Mouse (Mus musculus) frontal cortex, postnatal 36 days (tissue): ENCODE results near the gene Acox2.

Experiments used
- DNase-seq, 2 experiments: peaks; one replicate each; pipeline ENCODE4 v3.0.0; 2022; ENCODE audit warnings: low spot score in 2 of 2

Acox2 gene

DNA sequence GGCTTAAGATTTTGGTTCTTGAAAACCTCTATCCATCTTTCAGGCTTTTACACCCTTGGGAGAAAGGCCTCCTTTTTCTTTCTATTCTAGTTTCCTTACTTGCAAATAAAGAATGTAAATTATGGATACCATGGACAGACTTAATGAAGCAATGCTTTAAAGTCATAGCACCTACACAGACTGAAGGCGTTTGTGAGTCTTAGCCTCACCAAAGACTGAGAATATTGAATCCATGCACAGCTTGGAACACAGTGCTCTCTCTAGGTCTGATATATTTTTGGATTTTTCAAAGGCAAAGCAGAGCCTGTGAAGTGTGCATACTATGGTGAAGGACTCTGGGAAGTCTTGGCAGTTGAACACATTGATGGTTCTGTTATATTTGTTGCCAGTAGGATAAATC, 9.9 kb downstream of the Acox2 start:
- no peak for DNase-seq

DNA sequence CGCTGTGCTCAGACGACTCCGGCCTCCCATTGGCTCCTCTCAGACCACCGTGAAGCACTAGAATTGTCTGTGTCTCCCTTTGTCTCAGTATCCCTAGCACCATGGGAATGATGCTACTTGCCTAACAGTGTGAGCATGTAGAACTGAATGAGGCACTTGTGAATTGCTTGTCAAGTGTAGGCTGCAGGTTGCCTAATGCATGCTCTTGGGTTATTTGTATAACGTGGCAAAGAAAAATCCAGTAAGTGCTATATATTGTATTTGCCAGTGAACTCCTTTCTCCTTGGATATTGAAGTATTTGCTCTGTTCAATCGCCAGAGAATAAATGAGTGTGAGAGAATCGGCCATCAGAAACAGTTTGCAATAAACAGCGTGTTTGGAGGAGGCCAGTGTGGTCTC, 12.3 kb downstream of the Acox2 start:
- DNase-seq: no peak

DNA sequence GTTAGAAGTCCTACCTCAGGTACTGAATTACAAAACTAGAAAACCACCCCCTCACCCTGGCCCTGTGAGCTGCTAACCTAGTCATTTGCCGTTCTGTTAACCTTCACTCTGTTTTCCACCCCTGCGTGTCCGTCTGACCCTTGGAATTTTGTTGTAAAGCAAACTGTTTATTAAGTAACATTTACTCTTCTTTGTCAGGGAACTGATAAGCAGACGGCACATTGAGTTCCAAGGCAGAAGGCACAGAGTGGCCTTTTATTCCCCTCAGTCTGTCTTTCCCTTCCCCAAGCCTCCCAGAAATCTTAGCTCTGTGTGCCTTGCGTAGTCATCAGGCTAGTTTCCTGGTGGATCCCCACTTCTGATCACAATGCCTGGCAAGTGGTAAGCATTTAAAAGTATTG, 14.9 kb downstream of the Acox2 start:
- DNase-seq: no peak

DNA sequence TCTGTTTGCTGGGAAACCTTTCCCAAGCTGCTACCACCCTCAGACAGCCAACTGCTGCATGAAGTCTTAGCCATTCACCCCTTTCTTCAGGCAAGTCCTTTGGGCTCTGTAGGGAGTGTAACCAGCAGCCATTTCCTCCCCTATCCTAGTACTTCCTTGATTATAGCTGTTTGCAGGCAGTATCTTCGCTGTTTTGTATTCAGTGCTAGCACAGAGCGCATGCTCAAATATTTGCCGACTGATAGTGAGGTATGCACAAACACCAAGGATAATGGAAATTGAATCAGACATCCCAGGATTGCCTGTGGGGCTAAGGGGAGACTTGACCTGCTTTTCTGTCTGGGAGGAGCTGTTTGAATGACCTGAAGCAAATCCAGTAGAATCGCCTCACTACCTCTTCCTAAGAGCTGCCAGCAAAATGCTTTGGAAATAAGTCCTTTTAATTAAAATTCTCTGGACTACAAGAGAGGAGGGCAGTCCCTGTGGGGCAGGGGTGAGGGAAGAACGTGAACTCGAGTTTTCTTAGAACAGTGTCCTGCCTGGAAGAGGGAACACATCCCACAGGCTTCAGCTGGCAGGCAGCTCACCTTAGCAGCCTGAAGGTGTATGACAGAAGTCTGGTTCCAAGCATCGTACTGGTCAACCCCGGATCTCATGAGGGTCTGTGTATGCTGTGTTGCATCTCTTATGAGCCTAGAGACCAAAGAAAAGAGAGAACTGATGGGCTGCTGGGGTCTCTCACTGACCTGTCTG, 15.8 kb downstream of the Acox2 start:
- no peak for DNase-seq

DNA sequence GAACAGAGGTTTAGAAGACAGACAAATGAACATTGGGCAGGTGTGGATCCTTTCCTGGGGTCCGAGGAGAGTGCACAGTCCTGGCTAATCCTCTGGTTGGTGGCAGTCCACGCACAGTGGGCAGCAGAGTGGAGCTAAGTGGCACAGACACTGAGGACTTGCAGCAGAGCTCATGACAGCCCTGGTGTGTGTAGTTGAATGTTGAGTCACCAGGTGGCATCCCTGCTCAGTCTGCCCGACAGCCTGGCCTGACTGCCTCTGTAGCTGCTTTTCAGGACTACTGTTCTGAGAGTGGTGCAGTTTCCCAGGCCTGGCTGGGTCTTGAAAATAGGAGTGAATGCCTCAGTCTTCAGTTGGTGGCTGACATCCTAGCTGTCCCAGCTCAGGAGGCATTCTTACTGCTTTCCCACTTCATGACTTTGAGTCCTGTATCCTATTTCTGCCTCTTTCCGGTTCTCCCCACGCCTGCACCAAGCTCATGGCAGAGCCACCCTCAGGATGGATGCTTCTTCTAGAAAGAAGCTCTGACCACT, 16.7 kb downstream of the Acox2 start:
- DNase-seq: peak; percentile 27 to 54

DNA sequence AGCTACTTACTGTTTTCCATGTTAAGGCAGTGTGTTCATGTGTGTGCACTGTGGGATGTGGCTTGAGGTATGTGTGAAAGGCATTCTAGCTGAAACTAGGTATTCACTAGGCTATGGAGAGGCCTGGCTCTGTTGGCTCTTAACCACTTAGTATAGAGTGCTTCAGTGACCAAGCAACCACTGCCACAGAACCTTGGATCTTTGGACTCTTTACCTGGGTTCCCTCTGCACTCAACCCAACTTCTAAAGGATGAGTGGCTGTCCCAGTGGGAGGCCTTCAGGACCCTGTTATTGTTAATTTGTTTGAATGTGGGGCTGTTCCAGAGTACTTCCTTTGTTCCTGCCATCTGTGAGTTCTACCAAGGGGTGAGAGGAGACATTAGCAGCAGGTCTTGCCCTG, 17.3 kb downstream of the Acox2 start:
- no peak for DNase-seq

DNA sequence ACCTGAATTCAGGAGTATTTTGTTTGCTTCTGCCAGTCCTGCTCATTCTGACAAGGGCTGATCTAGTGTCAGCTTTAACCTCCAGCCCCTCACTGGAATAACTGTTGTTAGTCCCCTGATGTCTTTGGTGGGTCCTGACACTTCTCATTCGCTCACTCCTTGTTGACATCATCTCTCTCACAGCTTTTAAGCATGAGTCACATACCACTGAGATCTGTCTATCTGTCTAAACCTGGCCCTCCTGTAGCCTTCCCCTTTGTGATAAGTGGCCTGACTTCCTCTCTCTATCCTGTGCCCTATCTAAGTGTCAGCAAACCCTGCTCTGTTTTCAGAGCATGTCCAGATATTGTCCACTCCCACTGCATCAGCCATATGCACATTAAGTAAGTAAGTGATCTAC, 25.9 kb downstream of the Acox2 start:
- DNase-seq: no peak

DNA sequence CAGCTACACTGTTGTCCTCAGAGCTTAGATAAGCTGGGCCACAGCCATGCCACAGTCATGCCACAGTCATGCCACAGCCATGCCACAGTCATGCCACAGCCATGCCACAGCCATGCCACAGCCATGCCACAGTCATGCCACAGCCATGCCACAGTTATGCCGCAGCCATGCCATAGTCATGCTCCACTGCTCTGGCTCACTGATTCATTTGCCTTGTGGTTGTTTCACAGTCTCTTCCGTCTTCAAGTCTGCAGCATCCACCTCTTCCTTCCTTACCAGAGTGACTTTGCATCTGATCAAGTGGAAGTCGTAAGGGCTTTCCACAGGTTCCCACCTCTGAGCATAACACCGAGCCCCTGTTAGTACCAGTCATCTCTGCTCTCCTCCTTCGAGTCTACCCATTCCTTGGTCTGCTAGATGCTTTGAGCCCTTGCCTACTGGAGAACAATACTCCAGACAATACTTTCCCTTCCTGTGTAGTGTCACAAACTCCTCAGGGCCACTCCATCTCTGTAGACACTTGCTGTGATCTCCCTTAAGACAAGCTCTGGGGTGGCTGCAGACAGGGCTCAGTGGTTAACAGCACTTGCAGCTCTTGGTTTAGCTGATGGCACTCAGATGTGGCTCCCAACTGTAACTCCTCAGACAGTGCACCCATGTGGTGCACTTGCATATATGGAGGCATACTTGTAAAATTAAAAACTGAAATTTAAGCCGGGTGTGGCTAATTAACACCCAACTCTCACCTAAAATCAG, 26.8 kb downstream of the Acox2 start:
- no peak for DNase-seq

DNA sequence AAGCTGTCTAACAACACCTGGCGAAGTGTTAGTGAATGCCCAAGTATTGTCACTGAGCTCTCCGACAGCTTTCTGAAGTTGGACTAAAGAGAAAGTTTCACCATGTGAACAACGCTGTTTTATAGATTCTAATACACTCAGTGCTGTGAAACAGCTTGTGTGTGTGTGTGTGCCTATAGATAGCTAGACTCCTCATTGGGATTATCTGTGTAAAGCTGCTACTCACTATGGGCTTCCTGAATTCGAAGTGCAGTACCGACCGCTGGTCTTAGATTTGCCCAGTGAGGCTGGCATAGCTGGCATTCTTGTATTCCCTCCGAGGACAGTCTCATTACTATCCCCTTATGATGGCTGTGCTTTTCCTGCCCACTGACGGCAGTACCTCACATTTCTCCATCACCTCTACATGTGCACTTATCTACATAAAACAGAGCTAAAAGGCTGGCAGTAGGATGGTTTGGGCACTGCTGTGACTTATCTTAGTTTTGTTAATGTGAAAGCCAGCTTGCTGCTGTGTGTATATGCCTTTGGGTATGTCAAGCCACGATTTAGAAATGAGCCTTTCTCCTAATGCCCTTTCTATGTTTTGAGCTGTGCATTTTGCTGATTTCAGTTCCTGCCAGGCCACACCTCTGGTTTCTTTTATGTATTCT, 29.7 kb downstream of the Acox2 start:
- DNase-seq: no peak

DNA sequence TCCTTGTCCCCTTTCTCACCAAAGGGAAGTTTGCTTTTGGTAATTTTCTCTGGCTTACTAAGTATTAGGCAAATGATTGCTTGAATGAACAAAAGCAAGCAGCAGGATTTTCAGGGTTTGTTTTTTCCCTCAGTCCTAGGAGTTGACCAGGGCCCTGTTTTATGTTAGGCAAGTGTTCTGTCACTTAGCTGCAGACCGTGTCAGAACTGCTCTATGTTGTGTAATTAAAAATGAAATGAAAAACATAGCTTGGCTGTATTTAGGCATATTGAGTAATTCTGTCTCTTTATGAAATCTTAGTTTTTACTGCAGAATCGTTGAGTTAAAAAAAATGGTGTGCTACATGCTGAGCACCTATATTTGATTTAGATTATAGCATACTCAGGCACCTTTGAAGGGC, 34.3 kb downstream of the Acox2 start:
- DNase-seq: no peak

DNA sequence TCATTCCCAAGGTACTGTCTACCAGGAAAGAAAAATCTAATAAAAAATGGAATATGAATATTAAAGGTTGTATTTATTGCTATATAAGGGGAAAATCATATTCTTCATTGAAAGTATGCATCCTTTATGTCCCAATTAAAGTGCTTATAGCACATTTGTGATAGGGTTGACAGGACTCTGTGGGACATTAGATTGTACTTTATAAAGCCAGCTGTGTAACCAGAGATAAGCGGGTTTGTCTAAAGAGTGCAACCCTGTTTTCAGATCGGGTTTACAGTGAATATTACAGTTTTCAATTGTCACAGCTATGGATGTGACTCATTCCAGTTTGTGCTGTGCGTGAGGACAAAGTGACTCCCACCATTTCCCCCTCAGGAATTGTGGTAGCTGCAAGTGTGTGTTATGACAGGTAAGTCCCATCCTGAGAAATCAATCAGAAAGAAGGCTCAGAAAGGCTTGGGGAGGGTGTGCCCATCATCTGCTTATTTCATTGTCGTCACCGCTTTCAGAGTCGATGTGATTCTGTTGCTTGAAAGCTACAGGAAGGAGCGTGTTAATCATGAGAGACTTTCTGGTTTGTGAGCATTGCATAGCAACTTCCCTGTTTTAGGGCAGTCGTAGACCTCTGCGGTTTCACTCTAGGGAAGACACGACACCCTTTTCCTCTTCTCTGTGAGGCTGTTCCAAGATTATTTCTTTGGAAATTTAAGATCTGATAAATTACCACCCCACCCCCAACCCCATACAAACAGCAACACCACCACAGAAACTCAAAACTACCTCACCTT, 35.5 kb downstream of the Acox2 start:
- DNase-seq: no peak

DNA sequence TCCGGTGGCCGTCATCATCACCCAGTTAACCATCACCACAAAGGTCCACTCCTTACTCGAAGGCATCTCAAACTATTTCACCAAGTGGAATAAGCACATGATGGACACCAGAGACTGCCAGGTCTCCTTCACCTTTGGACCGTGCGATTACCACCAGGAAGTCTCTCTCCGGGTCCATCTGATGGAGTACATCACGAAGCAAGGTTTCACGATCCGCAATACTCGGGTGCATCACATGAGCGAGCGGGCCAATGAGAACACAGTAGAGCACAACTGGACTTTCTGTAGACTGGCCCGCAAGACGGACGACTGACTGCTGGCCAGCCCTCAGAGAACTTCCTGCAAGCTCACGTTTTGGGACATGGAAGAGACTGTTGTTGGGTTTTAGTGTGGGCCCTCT, 36.6 kb downstream of the Acox2 start:
- no peak for DNase-seq

DNA sequence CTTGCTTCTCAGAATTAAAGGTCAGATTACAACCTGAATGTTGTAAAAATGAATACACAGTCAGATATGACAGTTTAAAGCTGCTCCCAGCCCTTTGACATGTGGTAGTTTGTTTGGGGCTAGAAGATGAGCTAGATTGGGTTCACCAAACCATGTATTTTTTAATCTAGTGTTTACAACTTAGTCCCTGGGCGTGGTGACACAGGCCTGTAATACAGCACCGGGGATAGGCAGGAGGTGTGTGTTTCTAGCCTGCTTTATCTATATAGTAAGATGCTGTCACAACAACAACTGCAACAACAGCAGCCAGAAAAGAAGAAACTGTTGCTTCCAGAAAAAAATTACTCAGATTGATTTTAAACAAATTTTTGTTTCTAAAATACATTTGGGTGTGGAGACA, 38.2 kb downstream of the Acox2 start:
- DNase-seq: no peak

DNA sequence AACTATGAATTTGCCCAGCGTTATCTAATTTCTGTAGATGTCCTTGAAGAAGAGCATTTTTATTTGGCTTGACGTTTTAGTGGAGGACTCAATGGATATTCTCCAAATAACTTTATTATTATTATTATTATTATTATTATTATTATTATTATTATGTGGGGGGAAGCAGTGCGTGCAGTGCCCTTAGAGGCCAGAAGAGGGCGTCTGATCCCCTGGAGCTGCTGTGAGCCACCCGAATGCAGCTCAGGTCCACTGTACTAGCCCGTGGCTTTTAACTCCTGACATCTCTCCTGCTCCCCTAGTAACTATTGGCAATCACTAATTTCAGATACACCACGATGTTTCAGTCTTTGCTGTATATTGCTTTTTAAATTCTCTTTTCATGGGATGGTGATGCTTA, 38.8 kb downstream of the Acox2 start:
- DNase-seq: no peak

DNA sequence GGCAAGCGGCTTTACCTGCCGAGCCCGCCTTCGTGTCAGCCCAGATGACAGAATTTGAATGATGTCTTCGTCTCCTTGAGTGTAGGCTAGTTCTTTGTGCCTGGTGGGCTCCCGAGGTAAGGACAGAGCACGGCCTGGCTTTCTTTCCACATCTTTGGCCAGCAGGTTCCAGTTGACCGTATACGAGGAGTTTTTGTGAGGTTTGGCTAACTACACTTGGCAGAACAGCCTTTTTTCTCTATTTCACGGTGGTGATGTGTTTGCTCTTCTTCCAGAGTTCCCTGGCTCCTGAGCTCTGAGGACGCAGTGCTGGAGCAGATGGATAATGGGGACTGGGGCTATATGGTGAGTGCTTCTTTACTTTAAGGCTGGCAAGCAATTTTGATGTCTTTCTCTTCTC, 39.3 kb downstream of the Acox2 start:
- DNase-seq: no peak

DNA sequence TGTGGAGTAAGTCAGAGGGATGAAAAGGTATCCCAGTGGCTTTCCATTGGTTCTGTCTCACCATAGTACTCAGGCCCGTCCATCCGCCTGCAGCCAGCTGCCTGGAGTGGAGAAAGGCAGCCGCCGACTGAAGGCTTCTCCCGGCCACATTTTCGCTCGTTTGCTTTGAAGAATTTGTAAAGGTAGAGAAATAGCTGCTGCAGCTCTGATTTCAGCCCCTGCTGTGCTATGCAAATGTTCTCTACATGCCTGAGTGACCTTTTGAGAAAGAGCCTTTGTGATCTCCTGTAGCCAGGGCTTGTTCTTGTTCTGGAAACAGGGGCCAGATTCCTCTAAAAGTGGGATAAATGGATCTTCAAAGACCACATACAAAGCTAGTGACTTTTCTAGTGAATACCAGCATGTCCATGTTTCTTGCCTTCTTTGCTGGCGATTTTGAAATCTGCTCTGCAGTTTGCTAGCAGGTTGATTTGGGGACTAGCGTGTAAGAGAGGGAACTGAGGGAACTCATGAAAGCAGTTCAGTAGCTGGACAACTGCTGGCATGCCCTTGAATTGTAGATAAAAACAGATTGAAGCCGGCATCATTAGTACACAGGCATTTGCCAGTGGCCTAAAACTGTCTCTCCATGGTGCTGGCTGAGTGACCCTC, 40.3 kb downstream of the Acox2 start:
- no peak for DNase-seq

DNA sequence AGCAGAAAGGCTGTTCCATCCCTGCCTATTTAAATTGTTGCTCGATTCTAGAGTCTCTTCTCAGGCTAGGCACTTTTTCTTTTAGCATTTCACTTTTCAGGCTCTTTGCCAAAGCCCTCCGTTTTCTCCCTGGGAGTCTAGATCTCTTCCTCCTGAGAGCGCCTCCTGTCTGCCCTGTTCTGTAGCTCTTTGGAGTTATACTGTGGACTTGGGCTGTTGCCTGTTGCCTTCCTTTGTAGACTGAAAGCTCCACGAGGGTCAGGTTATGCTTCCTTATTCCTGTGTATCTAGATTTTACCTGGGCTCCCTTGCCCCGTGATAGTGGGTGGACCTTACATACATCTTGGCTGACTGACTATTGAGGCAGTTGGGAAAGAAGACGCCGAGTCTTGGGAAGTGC, 40.9 kb downstream of the Acox2 start:
- DNase-seq: no peak

DNA sequence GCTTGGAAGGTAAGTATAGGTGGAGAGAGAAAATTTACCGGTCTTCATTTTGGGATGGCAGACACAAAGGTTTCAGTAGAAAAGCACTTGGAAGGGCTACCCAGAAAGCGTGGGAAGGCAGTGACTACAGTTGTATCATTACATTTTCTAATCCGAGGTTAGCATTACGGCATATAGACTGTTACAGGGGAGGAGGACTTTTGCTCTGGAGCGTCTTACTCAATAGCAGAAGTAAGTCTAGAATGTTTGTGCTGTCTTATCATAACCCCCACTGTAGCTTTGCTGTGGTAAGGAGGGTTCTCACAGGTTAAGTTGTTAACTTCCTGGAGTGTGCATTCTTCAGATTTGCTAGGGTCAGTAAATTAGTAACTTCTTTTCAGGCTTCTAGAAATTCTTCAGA, 43.1 kb downstream of the Acox2 start:
- DNase-seq: no peak

DNA sequence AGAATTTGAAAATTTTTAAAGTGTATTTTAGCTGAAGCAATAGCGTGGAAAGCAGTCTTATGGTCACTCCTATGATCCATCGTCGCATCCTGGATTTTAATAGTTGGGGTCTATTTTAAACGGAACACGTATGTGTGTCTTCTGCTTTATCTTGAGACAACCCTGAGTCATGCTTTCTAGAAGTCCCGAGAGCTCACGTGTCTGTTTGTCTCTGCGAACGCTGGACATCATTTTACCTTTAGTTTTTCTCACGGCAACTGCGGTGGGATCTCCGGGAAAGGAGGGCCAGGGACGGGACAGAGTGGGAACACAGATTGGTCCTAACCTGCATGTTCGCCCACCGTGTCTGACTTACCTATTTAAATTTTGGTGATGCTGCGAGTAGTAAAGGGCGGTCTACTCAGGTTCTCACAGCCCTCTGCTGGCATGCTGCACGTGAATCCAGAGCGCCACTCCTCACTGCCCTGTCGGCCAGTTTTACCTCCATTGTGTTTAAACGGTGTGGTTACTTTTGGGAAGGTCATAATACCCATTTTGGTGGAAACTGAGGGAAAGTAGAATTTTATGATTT, 43.9 kb downstream of the Acox2 start:
- no peak for DNase-seq

DNA sequence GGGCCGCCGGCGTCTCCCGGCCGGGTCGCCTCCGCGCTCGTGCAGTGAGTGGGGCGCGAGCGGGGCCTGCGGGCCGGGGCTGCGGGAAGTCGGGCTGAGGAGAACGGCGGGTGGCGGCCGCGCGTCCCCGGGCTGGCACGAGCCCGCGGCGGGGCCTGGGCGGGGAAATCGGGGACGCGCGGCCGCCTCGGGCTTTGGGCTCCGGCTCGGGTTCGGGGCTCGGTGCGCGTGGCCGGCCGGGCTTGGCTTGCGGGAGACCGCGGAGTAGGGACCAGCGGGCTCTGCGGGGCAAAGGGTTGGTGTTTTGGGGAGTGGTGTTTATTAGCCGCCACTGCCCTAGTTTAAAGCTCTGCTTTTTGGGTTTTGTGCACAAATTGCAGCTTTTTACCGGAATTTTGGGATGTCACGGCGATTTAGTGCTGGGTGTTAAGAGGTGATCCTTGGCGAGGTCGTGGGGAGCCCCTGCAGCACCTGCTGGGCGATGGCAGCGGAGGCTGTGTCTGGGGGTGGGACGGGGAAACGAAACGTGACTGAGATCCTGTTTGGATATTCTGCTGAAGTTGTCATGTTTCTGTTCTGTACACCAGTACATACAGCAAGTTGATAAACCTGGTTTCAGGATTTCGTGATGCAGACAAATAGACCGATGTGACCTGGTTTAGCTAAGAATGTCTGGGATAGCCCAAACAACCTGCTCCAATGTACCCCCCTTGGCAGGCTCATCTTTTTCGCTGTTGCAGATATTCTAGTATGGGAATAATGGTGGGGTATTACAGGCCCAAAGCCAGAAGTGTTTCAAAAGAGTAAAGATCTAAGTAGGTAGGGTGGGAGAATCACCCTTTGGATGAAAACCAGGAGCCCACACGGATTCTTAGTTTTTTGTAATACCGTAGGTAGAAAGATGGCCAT, 44.6 kb downstream of the Acox2 start:
- peak; percentile 70 to 76 for DNase-seq
